Mouse (Mus musculus) G1E (cell line): Measurements from ENCODE around the gene Myo1a.

Experiments
- CTCF ChIP-seq: IDR thresholded peaks from 2 replicates; pipeline ENCODE4 v1.5.1; 2012; ENCODE audit warnings: low read depth, low read length, inconsistent platforms, mixed read lengths
- GATA2 ChIP-seq: IDR thresholded peaks from 2 replicates; pipeline ENCODE4 v1.6.1; 2012; ENCODE audit warnings: low read depth, low read length, inconsistent platforms, borderline replicate concordance
- POLR2AphosphoS5 ChIP-seq: IDR thresholded peaks from 2 replicates; pipeline ENCODE4 v1.6.1; 2012; ENCODE audit warnings: low read depth, low read length, inconsistent platforms; ENCODE audit not compliant: insufficient replicate concordance

DNA sequence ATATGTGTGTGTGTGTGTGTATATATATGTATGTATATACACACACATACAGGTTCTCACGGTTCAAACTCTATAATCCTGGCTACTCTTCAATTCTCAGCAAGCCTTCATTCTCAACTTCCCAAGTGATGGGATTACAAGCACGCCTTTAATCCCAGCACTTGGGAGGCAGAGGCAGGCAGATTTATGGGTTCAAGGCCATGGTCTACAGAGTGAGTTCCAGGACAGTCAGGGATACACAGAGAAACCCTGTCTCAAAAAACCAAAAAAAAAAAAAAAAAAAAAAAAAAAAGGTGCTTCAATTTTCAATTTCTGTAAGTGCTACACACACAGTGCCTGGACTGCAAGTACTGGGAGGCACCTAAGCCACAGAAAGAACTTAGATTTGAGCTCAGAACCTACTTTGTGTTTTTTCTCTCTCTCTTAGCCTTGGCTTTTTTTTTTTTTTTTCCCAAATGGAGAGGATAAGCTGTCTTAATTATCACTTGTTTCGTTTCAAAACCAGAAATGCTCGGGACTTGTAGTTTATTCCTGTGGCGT is 29.0 kb upstream of the Myo1a start:
- TF ChIP-seq CTCF (no peak), GATA2 (no peak), POLR2AphosphoS5 (no peak)
